Mouse (Mus musculus) right cerebral cortex, postnatal 36 days (tissue): ENCODE measurements at regions not wholly inside any gene's neighbourhood (a gene's known extent, or its start where the extent isn't known, plus 50 kb on each side); places are given as distances from the start of the nearest gene placed in this dataset.
A peak's percentile ranks its signal among the peaks of the same experiment; 100 is the strongest.

ENCODE experiments used
- DNase-seq, 2 experiments: peaks; one replicate each; pipeline ENCODE4 v3.0.0; 2022; ENCODE audit warnings: low spot score in 2 of 2, mixed read lengths in 1 of 2

GRCm38 (mm10) chr14:80083724-80084123 is 99.8 kb downstream of the Olfm4 start:
- no peak for DNase-seq

GRCm38 (mm10) chr14:80097238-80097637 is 113.4 kb downstream of the Olfm4 start:
- DNase-seq, result no peak

GRCm38 (mm10) chr14:80113115-80113687 is 129.3 kb downstream of the Olfm4 start:
- DNase-seq, result no peak

GRCm38 (mm10) chr14:80114326-80114725 is 130.4 kb downstream of the Olfm4 start:
- DNase-seq, result no peak

GRCm38 (mm10) chr14:80125156-80125555 is 141.3 kb downstream of the Olfm4 start:
- no peak for DNase-seq

GRCm38 (mm10) chr14:80128181-80128580 is 144.3 kb downstream of the Olfm4 start:
- no peak for DNase-seq

GRCm38 (mm10) chr14:80137541-80137940 is 153.7 kb downstream of the Olfm4 start:
- DNase-seq, result no peak

GRCm38 (mm10) chr14:80138991-80139791 is 155.3 kb downstream of the Olfm4 start:
- DNase-seq, result no peak

GRCm38 (mm10) chr14:80157002-80157401 is 173.1 kb downstream of the Olfm4 start:
- no peak for DNase-seq

GRCm38 (mm10) chr14:80169211-80169610 is 185.3 kb downstream of the Olfm4 start:
- no peak for DNase-seq

GRCm38 (mm10) chr14:80170450-80171180 is 186.7 kb downstream of the Olfm4 start:
- DNase-seq, result no peak

GRCm38 (mm10) chr14:80172799-80173484 is 189.1 kb downstream of the Olfm4 start:
- DNase-seq, result no peak

GRCm38 (mm10) chr14:80176464-80176863 is 192.6 kb downstream of the Olfm4 start:
- DNase-seq, result no peak

- no peak for DNase-seq
Observed at GRCm38 (mm10) chr14:80195041-80195440, 211.2 kb downstream of the Olfm4 start.

- DNase-seq, result peak in 1 of 2 experiments; percentile 16
Observed at GRCm38 (mm10) chr14:80212916-80213315, 229.0 kb downstream of the Olfm4 start.

GRCm38 (mm10) chr14:80213666-80214065 is 229.8 kb downstream of the Olfm4 start:
- DNase-seq, result no peak

- DNase-seq, result peak; percentile 16 to 22
Observed at GRCm38 (mm10) chr14:80215960-80216552, 232.2 kb downstream of the Olfm4 start.

GRCm38 (mm10) chr14:80232066-80232465 is 248.2 kb downstream of the Olfm4 start:
- DNase-seq, result no peak

GRCm38 (mm10) chr14:80232976-80233375 is 249.1 kb downstream of the Olfm4 start:
- DNase-seq, result no peak

GRCm38 (mm10) chr14:80237136-80237535 is 253.3 kb downstream of the Olfm4 start:
- DNase-seq, result no peak

- DNase-seq, result no peak
Observed at GRCm38 (mm10) chr14:80237552-80237951, 253.7 kb downstream of the Olfm4 start.
